Mouse (Mus musculus) forebrain, postnatal 0 days (tissue): ENCODE measurements at regions not wholly inside any gene's neighbourhood (a gene's known extent, or its start where the extent isn't known, plus 50 kb on each side); places are given as distances from the start of the nearest gene placed in this dataset.
"Not testable (repeated sequence)": the region's sequence is repeated elsewhere in the genome, so short reads cannot be mapped to it uniquely, and the experiment has no call there.

Source experiments
- ATAC-seq: fragments of 200-750 bp; cut with Nextera tagmentation; 2 replicates; pipeline ENCODE4 v1.8.0; 2017; ENCODE audit warnings: mild to moderate bottlenecking, moderate library complexity
- DNase-seq: peaks from one replicate; pipeline ENCODE4 v3.0.0-alpha.2; 2015
- H3K27ac ChIP-seq: fragments of 300-500 bp; sonication (generic); 2 replicates; pipeline ENCODE4 v1.5.1; 2014; ENCODE audit warnings: low read depth, mild to moderate bottlenecking, antibody characterized with exemption, low read length, moderate library complexity, mixed read lengths
- H3K27me3 ChIP-seq: fragments of 300-500 bp; sonication (generic); 2 replicates; pipeline ENCODE4 v1.6.1; 2014; ENCODE audit warnings: mild to moderate bottlenecking, low read length, mixed read lengths; ENCODE audit not compliant: insufficient read depth
- H3K36me3 ChIP-seq: fragments of 300-500 bp; sonication (generic); 2 replicates; pipeline ENCODE4 v1.6.1; 2014; ENCODE audit warnings: mild to moderate bottlenecking, moderate library complexity; ENCODE audit not compliant: insufficient read depth
- H3K4me1 ChIP-seq: fragments of 300-500 bp; sonication (generic); 2 replicates; pipeline ENCODE4 v1.6.1; 2014; ENCODE audit warnings: antibody characterized with exemption; ENCODE audit not compliant: insufficient read depth
- H3K4me2 ChIP-seq: fragments of 300-500 bp; sonication (generic); 2 replicates; pipeline ENCODE4 v1.6.1; 2014; ENCODE audit warnings: low read depth, mild to moderate bottlenecking, moderate library complexity
- H3K4me3 ChIP-seq: fragments of 300-500 bp; sonication (generic); 2 replicates; pipeline ENCODE4 v1.5.1; 2014; ENCODE audit warnings: low read depth, low read length, mixed read lengths
- H3K9ac ChIP-seq: fragments of 300-500 bp; sonication (generic); 2 replicates; pipeline ENCODE4 v1.6.1; 2014; ENCODE audit warnings: mild to moderate bottlenecking
- H3K9me3 ChIP-seq: fragments of 300-500 bp; sonication (generic); 2 replicates; pipeline ENCODE4 v1.6.1; 2016; ENCODE audit warnings: low read length
- CTCF ChIP-seq: sonication (generic); IDR thresholded peaks from 2 replicates; pipeline ENCODE4 v1.5.1; 2016; ENCODE audit warnings: antibody characterized with exemption, control low read depth, low read depth
- WGBS: fragments of 180-500 bp; shearing (Covaris S2); extraction: QIAGEN DNeasy Blood & Tissue Kit; methylation state at CpG from one replicate; pipeline ENCODE4 v1.1.7; 2014; 5-methylcytosine and 5-hydroxymethylcytosine counted together

- Histone ChIP-seq H3K4me3 (no peak overlapping the region), H3K27ac (peak overlapping the region; percentile 64), H3K4me1 (peaks cover 8% of the 10 kb centered on the region; the same call in 1 of the 2 replicates), H3K9ac (no peak overlapping the region), H3K9me3 (no peaks in the 10 kb centered on the region), H3K27me3 (no peaks in the 10 kb centered on the region), H3K36me3 (no peaks in the 10 kb centered on the region), H3K4me2 (no peak overlapping the region)
- ATAC-seq, result peak; percentile 84
- 0 out of 2 replicates have a peak, but pooled peaks have one; percentile 35 for TF ChIP-seq CTCF
- 9% methylated on average over 6 of the region's 6 CpGs for WGBS
- peak; percentile 88 for DNase-seq
Measured at GRCm38 (mm10) chr5:133885016-133885415, 214.5 kb upstream of the Castor2 start.

DNA sequence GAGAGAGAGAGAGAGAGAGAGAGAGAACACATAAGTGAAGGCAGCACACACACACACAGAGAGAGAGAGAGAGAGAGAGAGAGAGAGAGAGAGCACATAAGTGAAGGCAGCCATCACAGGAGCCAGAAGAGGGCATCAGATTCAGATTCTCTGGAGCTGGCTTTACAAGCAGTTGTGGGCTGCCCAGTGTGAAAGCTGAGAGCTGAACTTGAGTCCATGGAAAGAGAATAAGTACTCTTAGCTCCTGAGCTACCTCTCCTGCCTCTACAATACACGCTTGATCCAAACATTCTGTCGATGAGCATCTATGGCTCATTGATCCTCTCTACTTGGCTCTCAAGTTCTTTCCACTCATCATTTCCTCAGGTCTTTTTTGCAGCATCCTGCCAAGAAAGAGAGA, 214.9 kb upstream of the Castor2 start:
- DNase-seq (no peak), ATAC-seq (peak; percentile 70)
- 10% methylated on average over 2 of the region's 2 CpGs for WGBS
- Histone ChIP-seq H3K36me3 (no peaks in the 10 kb centered on the region), H3K4me1 (peaks cover 8% of the 10 kb centered on the region; the same call in 1 of the 2 replicates), H3K4me2 (no peak overlapping the region), H3K9ac (no peak overlapping the region), H3K27ac (peak overlapping the region; percentile 64), H3K9me3 (no peaks in the 10 kb centered on the region), H3K27me3 (no peaks in the 10 kb centered on the region), H3K4me3 (no peak overlapping the region)
- no peak; the same call in none of the 2 replicates for TF ChIP-seq CTCF

DNA sequence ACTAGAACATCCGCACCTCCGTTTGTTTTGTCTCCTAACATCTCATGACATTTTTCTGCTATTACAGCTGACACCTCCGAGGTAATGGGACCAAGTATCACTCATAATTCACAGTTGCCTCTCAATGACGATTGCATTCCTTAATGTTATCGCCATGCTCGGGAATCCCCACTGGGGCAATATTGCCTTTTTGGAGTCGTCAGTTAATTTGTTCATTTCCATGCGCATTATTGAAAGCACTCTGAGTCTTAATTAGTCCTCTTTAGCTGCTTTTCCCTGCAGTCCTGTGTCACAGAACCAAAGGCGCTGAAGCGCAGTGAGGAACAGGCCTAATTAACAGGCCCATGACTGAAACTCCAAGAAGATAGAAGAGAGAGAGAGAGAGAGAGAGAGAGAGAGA, 255.0 kb upstream of the Castor2 start:
- Histone ChIP-seq H3K9me3 (no peaks in the 10 kb centered on the region), H3K4me2 (no peak overlapping the region), H3K27ac (no peak overlapping the region), H3K27me3 (no peaks in the 10 kb centered on the region), H3K4me1 (no peaks in the 10 kb centered on the region), H3K9ac (no peak overlapping the region), H3K4me3 (no peak overlapping the region), H3K36me3 (no peaks in the 10 kb centered on the region)
- 15% methylated on average over 10 of the region's 10 CpGs for WGBS
- peak; percentile 37 for DNase-seq
- TF ChIP-seq CTCF, result no peak
- no peak for ATAC-seq

- DNase-seq, H3K9ac ChIP-seq, H3K27me3 ChIP-seq, H3K9me3 ChIP-seq, H3K4me1 ChIP-seq, H3K4me2 ChIP-seq, H3K36me3 ChIP-seq, ATAC-seq, H3K4me3 ChIP-seq, H3K27ac ChIP-seq: not testable (repeated sequence)
- WGBS, result 60% methylated on average over 15 of the region's 42 CpGs
Measured at GRCm38 (mm10) chr5:133842059-133842706, 257.3 kb upstream of the Castor2 start.

DNA sequence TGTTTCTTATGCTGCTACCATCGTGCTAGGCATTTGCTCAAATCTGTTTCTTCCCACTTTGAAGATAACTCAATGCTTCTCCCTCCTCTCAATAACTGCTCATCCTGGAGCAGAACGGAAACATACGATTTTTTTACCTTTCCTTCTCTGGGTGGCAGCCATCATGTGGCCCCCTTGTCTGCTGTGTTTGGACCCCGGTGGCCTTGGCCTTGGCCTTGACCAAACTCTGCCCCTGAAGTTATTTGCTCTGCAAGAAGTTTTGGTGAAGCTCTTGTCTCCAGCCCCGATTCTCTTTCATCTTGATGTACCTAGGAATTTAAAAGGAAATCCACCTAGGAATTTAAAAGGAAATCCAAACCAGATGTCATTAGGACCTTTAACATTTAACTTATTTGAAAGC, 261.2 kb upstream of the Castor2 start:
- H3K4me2 ChIP-seq, result no peak overlapping the region
- ATAC-seq (no peak), DNase-seq (no peak)
- no peak for TF ChIP-seq CTCF
- WGBS, result 91% methylated on average over 5 of the region's 5 CpGs
- no peaks in the 10 kb centered on the region for H3K27me3 ChIP-seq
- no peaks in the 10 kb centered on the region for H3K36me3 ChIP-seq
- H3K9ac ChIP-seq, result no peak overlapping the region
- H3K4me3 ChIP-seq, result no peak overlapping the region
- no peak overlapping the region for H3K27ac ChIP-seq
- no peaks in the 10 kb centered on the region for H3K9me3 ChIP-seq
- no peaks in the 10 kb centered on the region for H3K4me1 ChIP-seq

- Histone ChIP-seq H3K9me3 (no peaks in the 10 kb centered on the region), H3K27ac (no peak overlapping the region), H3K9ac (no peak overlapping the region), H3K36me3 (no peaks in the 10 kb centered on the region), H3K27me3 (no peaks in the 10 kb centered on the region), H3K4me3 (no peak overlapping the region), H3K4me1 (no peaks in the 10 kb centered on the region), H3K4me2 (no peak overlapping the region)
- DNase-seq (no peak), ATAC-seq (no peak)
- TF ChIP-seq CTCF, result no peak
- WGBS, result 81% methylated on average over 7 of the region's 7 CpGs
Measured at GRCm38 (mm10) chr5:133833217-133833616, 266.3 kb upstream of the Castor2 start.

- ATAC-seq, result no peak
- Histone ChIP-seq H3K9me3 (no peaks in the 10 kb centered on the region), H3K4me1 (no peaks in the 10 kb centered on the region), H3K9ac (no peak overlapping the region), H3K4me2 (no peak overlapping the region), H3K36me3 (no peaks in the 10 kb centered on the region), H3K4me3 (no peak overlapping the region), H3K27me3 (no peaks in the 10 kb centered on the region), H3K27ac (no peak overlapping the region)
- no peak for TF ChIP-seq CTCF
- WGBS, result 70% methylated on average over 13 of the region's 13 CpGs
- no peak for DNase-seq
Measured at GRCm38 (mm10) chr5:133828226-133828625, 271.3 kb upstream of the Castor2 start.
